ENCODE assay signal across 8 mouse cellular contexts in genomic region chr13:51100233-51101015, GRCm38 (mm10). TPM values are rescaled to one million over a fixed set of nuclear protein-coding genes. Genes with fewer than 3 reads are reported as not detected.
A peak's percentile ranks its signal among the peaks of the same experiment; 100 is the strongest.
DNase-seq lines count a peak whose midpoint lies in the region; ATAC-seq lines count a peak whose summit lies in the region.

TSS of gene Spin1 (plus strand) at chr13:51100880.

- ATAC-seq in common myeloid progenitor, adult 5-6 weeks (replicated peaks; ENCODE audit: low read depth, poor library complexity, severe bottlenecking), result peak; percentile 47
- ATAC-seq in megakaryocyte, adult 5-6 weeks (ENCODE audit: poor library complexity, severe bottlenecking), result peak; percentile 65

- DNase-seq in ZHBTc4 (ENCODE audit: low read depth, low spot score), result peak; percentile 82
- peak; percentile 87 for DNase-seq in gastrocnemius, postnatal 10 days
- peak; percentile 90 for DNase-seq in induced T-regulatory cell, adult 2 months (ENCODE audit: low read depth)
- DNase-seq in left cerebral cortex, adult 8-10 months (ENCODE audit: low spot score in 2 of 2), result peak; percentile 78 to 87
- peak; percentile 81 for DNase-seq in right cerebral cortex, adult 18-20 months
- peak; percentile 91 for DNase-seq in urinary bladder, adult 2 months (ENCODE audit: low spot score)

RNA-seq across cellular contexts. Expression of gene Spin1, which starts in this region (rescaled TPM):
- total RNA-seq in common myeloid progenitor, adult 5-6 weeks (2017), result 40.1 and 53.8 TPM in 2 replicates
- total RNA-seq in gastrocnemius, postnatal 10 days (2021), result 10 to 100 TPM; 26.4 to 30.4 TPM
- total RNA-seq in left cerebral cortex, adult 8-10 months (2022), result 100 to 1,000 TPM; 153 to 182 (median 175) TPM
- total RNA-seq in megakaryocyte, adult 5-6 weeks (2015), result 33.9 and 37.5 TPM in 2 replicates
- 39.0 and 39.2 TPM in 2 replicates for total RNA-seq in megakaryocyte, adult 5-6 weeks (2017)
- polyA plus RNA-seq in urinary bladder, adult 2 months (2012; rRNA removed), result 41.5 and 49.4 TPM in 2 replicates

Comparison
In these comparisons a context has a peak if more than half of its experiments do, and no peak if none do; other contexts are left out.
1. Peak in every context shown above with its lines: DNase-seq and ATAC-seq.